Comparison of ENCODE assay signal across 8 mouse cellular contexts in the genomic region with DNA sequence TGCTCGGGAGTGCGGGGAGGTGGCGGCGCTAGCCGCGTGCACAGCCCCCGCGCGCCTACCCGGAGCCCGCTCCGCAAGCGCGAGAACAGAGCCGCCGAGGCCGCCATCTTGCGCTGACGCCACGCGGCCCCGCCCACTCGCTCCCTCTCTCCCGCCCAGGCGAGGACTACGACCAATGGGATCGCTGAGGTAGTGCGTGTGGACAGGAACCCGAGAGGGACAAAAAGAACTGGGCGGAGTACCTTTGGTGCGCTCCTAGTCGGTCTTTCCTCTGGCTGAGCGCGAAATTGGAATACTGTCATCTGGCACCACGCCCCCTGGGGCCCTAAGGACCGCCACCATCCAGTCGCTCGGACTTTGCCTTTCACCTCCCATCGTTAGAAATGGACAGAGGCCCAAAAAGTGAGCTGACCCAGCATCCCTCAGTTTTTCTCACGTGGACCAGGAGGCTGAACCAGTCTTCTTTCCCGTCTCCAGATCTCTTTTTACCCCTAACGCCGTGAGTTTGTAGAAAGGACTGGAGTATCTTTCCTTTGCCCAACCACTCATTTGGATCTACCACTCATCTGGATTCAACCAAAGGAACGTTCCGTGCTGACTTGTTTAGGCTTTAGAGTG. TPM values are rescaled to one million over a fixed set of nuclear protein-coding genes. Genes with fewer than 3 reads are reported as not detected.
DNase-seq lines count a peak whose midpoint lies in the region; ATAC-seq lines count a peak whose summit lies in the region.

Gene Timm50, minus strand, starts transcription at position 147 of the 618 bp plus-strand sequence.

- intact Hi-C loops in gastrocnemius, postnatal 14 days (cut with DNase I; ENCODE audit: low total_unique reads), result no loop called here
- intact Hi-C loops in left cerebral cortex, postnatal 10 days (cut with DNase I), result no loop called here

- peak; percentile 98 to 99 for DNase-seq in adrenal gland, adult (ENCODE audit: inconsistent age in 2 of 2, low spot score in 1 of 2)
- DNase-seq in embryo, embryonic 10.5 days (ENCODE audit: low spot score), result peak; percentile 98
- DNase-seq in gastrocnemius, postnatal 14 days, result peak; percentile 98
- DNase-seq in left cerebral cortex, postnatal 10 days (ENCODE audit: extremely low spot score in 1 of 2, low spot score in 2 of 2), result peak; percentile 98 to 99
- DNase-seq in right cerebral cortex, postnatal 25 days, result peak; percentile 99
- peak; percentile 95 to 98 for DNase-seq in urinary bladder, postnatal 4 days (ENCODE audit: low spot score in 2 of 2)

- peak; percentile 97 for ATAC-seq in inflammation-experienced regulatory T-cells, adult 6 months
- peak; percentile 97 for ATAC-seq in megakaryocyte-erythroid progenitor cell, adult 5-6 weeks (replicated peaks; ENCODE audit: low FRiP score, low TSS enrichment, poor library complexity, severe bottlenecking)

RNA-seq across cellular contexts. Expression of gene Timm50, which starts in this region (rescaled TPM):
- total RNA-seq in gastrocnemius, postnatal 14 days (2021), result 10 to 100 TPM; 38.2 to 39.4 TPM
- polyA plus RNA-seq in inflammation-experienced regulatory T-cells, adult 6 months (2017; shearing (Covaris generic)), result 10 to 100 TPM; 27.6 to 39.1 (median 36.4) TPM
- 10 to 100 TPM; 44.7 to 49.0 TPM for total RNA-seq in left cerebral cortex, postnatal 10 days (2021)
- 77.5 and 91.2 TPM in 2 replicates for total RNA-seq in megakaryocyte-erythroid progenitor cell, adult 5-6 weeks (2014; fragmentation: Nextera tagmentation)
- total RNA-seq in megakaryocyte-erythroid progenitor cell, adult 5-6 weeks (2017), result 31.5 and 66.9 TPM in 2 replicates

Comparison
In these comparisons a context has a peak if more than half of its experiments do, and no peak if none do; other contexts are left out.
1. Peak in every context shown above with its lines: DNase-seq and ATAC-seq.